Mouse (Mus musculus) kidney, embryonic 14.5 days (tissue): ENCODE data around the gene Cela2a. TPM values are rescaled to one million over a fixed set of nuclear protein-coding genes. Genes with fewer than 3 reads are reported as not detected.
"Not testable (repeated sequence)": the region's sequence is repeated elsewhere in the genome, so short reads cannot be mapped to it uniquely, and the experiment has no call there.

Source experiments
- ATAC-seq: fragments of 200-750 bp; cut with Nextera tagmentation; 2 replicates; pipeline ENCODE4 v1.8.0; 2017; ENCODE audit warnings: moderate number of reproducible peaks, mild to moderate bottlenecking, moderate TSS enrichment, moderate library complexity; ENCODE audit not compliant: low FRiP score, low TSS enrichment
- H3K27ac ChIP-seq: fragments of 300-500 bp; sonication (generic); 2 replicates; pipeline ENCODE4 v1.5.1; 2014; ENCODE audit warnings: low read depth, mild to moderate bottlenecking, low read length, moderate library complexity, mixed read lengths
- H3K27me3 ChIP-seq: fragments of 300-500 bp; sonication (generic); 2 replicates; pipeline ENCODE4 v1.6.1; 2014; ENCODE audit warnings: mild to moderate bottlenecking, low read length; ENCODE audit not compliant: control insufficient read depth, insufficient read depth
- H3K36me3 ChIP-seq: fragments of 300-500 bp; sonication (generic); 2 replicates; pipeline ENCODE4 v1.6.1; 2014; ENCODE audit warnings: low read length, mixed read lengths; ENCODE audit not compliant: control insufficient read depth, insufficient read depth
- H3K4me1 ChIP-seq: fragments of 300-500 bp; sonication (generic); 2 replicates; pipeline ENCODE4 v1.6.1; 2014; ENCODE audit warnings: low read length, mixed read lengths; ENCODE audit not compliant: control insufficient read depth, insufficient read depth
- H3K4me2 ChIP-seq: fragments of 300-500 bp; sonication (generic); replicated peaks from 2 replicates; pipeline ENCODE4 v1.6.1; 2014; ENCODE audit warnings: low read depth, mild to moderate bottlenecking, low read length
- H3K4me3 ChIP-seq: fragments of 300-500 bp; sonication (generic); 2 replicates; pipeline ENCODE4 v1.5.1; 2014; ENCODE audit warnings: mild to moderate bottlenecking, low read length
- H3K9ac ChIP-seq: fragments of 300-500 bp; sonication (generic); 2 replicates; pipeline ENCODE4 v1.6.1; 2014; ENCODE audit warnings: low read depth, mild to moderate bottlenecking, low read length, moderate library complexity
- H3K9me3 ChIP-seq: fragments of 300-500 bp; sonication (generic); 2 replicates; pipeline ENCODE4 v1.6.1; 2016; ENCODE audit warnings: low read length; ENCODE audit not compliant: control insufficient read depth
- whole genome bisulfite sequencing: fragments of 180-500 bp; shearing (Covaris S2); extraction: QIAGEN DNeasy Blood & Tissue Kit; methylation state at CpG from one replicate; pipeline ENCODE4 v1.1.7; 2014; 5-methylcytosine and 5-hydroxymethylcytosine counted together
- polyA plus RNA-seq: library from polyadenylated mRNA; unstranded; fragments of >200 nt; fragmentation: Nextera tagmentation; extraction: Ambion mirVana; gene quantifications from 2 replicates; pipeline ENCODE4 v1.2.1, GENCODE M21; 2014

Gene Cela2a
- polyA plus RNA-seq, 1 experiment from 2014 or later = not detected

- no peak overlapping the region for H3K4me3 ChIP-seq
- no peak for ATAC-seq
- H3K9me3 ChIP-seq = no peaks in the 10 kb centered on the region
- H3K27ac ChIP-seq = no peak overlapping the region
- WGBS = 91% methylated on average over 7 of the region's 7 CpGs
- H3K4me2 ChIP-seq = no peak overlapping the region
- no peak overlapping the region for H3K9ac ChIP-seq
- peaks cover 36% of the 10 kb centered on the region for H3K36me3 ChIP-seq
- H3K4me1 ChIP-seq = no peaks in the 10 kb centered on the region
- H3K27me3 ChIP-seq = no peaks in the 10 kb centered on the region
These were observed 38.5 kb downstream of the Cela2a start for GRCm38 (mm10) chr4:141787462-141787861.

- no peak for ATAC-seq
- H3K36me3 ChIP-seq = peaks cover 40% of the 10 kb centered on the region
- H3K4me2 ChIP-seq = no peak overlapping the region
- no peaks in the 10 kb centered on the region for H3K9me3 ChIP-seq
- 64% methylated on average over 6 of the region's 6 CpGs for WGBS
- H3K9ac ChIP-seq = no peak overlapping the region
- no peaks in the 10 kb centered on the region for H3K4me1 ChIP-seq
- H3K27me3 ChIP-seq = no peaks in the 10 kb centered on the region
- no peak overlapping the region for H3K4me3 ChIP-seq
- no peak overlapping the region for H3K27ac ChIP-seq
These were observed 38.9 kb downstream of the Cela2a start for GRCm38 (mm10) chr4:141787046-141787445.

- Histone ChIP-seq H3K9me3 (no peaks in the 10 kb centered on the region), H3K4me1 (no peaks in the 10 kb centered on the region), H3K4me3 (no peak overlapping the region), H3K9ac (no peak overlapping the region), H3K4me2 (no peak overlapping the region), H3K27me3 (no peaks in the 10 kb centered on the region), H3K27ac (no peak overlapping the region), H3K36me3 (peaks cover 49% of the 10 kb centered on the region)
- no peak for ATAC-seq
- 85% methylated on average over 13 of the region's 13 CpGs for WGBS
These were observed 39.8 kb downstream of the Cela2a start for GRCm38 (mm10) chr4:141786141-141786540.

- no peaks in the 10 kb centered on the region for H3K9me3 ChIP-seq
- H3K4me1 ChIP-seq = no peaks in the 10 kb centered on the region
- H3K9ac ChIP-seq = no peak overlapping the region
- H3K27me3 ChIP-seq = no peaks in the 10 kb centered on the region
- peaks cover 61% of the 10 kb centered on the region for H3K36me3 ChIP-seq
- H3K27ac ChIP-seq = no peak overlapping the region
- no peak overlapping the region for H3K4me3 ChIP-seq
- no peak overlapping the region for H3K4me2 ChIP-seq
- ATAC-seq = no peak
- 69% methylated on average over 5 of the region's 5 CpGs for whole genome bisulfite sequencing
These were observed 41.1 kb downstream of the Cela2a start for GRCm38 (mm10) chr4:141784835-141785234.

- no peak overlapping the region for H3K4me3 ChIP-seq
- WGBS = 89% methylated on average over 8 of the region's 8 CpGs
- H3K9me3 ChIP-seq = no peaks in the 10 kb centered on the region
- ATAC-seq = no peak
- no peak overlapping the region for H3K4me2 ChIP-seq
- no peaks in the 10 kb centered on the region for H3K27me3 ChIP-seq
- no peak overlapping the region for H3K9ac ChIP-seq
- H3K4me1 ChIP-seq = no peaks in the 10 kb centered on the region
- peaks cover 77% of the 10 kb centered on the region for H3K36me3 ChIP-seq
- no peak overlapping the region for H3K27ac ChIP-seq
These were observed 44.6 kb downstream of the Cela2a start for GRCm38 (mm10) chr4:141781201-141781985.

- H3K4me3 ChIP-seq = no peak overlapping the region
- H3K9me3 ChIP-seq = no peaks in the 10 kb centered on the region
- peaks cover 88% of the 10 kb centered on the region for H3K36me3 ChIP-seq
- no peak overlapping the region for H3K9ac ChIP-seq
- H3K27ac ChIP-seq = no peak overlapping the region
- WGBS = 89% methylated on average over 8 of the region's 8 CpGs
- no peaks in the 10 kb centered on the region for H3K27me3 ChIP-seq
- H3K4me2 ChIP-seq = no peak overlapping the region
- no peaks in the 10 kb centered on the region for H3K4me1 ChIP-seq
- ATAC-seq = no peak
These were observed 46.1 kb downstream of the Cela2a start for GRCm38 (mm10) chr4:141779828-141780227.

GRCm38 (mm10) chr4:141773019-141773418 is 52.9 kb downstream of the Cela2a start:
- not testable (repeated sequence) for H3K9me3 ChIP-seq, H3K9ac ChIP-seq, H3K4me2 ChIP-seq, ATAC-seq, H3K4me1 ChIP-seq, H3K27me3 ChIP-seq, H3K4me3 ChIP-seq, H3K27ac ChIP-seq
- WGBS = 86% methylated on average over 4 of the region's 4 CpGs
- H3K36me3 ChIP-seq = peaks cover 74% of the 10 kb centered on the region

- ATAC-seq = no peak
- peaks cover 75% of the 10 kb centered on the region for H3K36me3 ChIP-seq
- H3K9ac ChIP-seq = no peak overlapping the region
- no peak overlapping the region for H3K27ac ChIP-seq
- H3K4me1 ChIP-seq = no peaks in the 10 kb centered on the region
- no peaks in the 10 kb centered on the region for H3K9me3 ChIP-seq
- 94% methylated on average over 8 of the region's 8 CpGs for WGBS
- no peak overlapping the region for H3K4me3 ChIP-seq
- H3K27me3 ChIP-seq = no peaks in the 10 kb centered on the region
- no peak overlapping the region for H3K4me2 ChIP-seq
These were observed 54.1 kb downstream of the Cela2a start for GRCm38 (mm10) chr4:141771823-141772222.

GRCm38 (mm10) chr4:141769501-141770160 is 56.3 kb downstream of the Cela2a start:
- no peaks in the 10 kb centered on the region for H3K9me3 ChIP-seq
- H3K4me2 ChIP-seq = no peak overlapping the region
- no peak overlapping the region for H3K27ac ChIP-seq
- peaks cover 58% of the 10 kb centered on the region for H3K36me3 ChIP-seq
- no peaks in the 10 kb centered on the region for H3K4me1 ChIP-seq
- ATAC-seq = no peak
- WGBS = 95% methylated on average over 8 of the region's 8 CpGs
- no peak overlapping the region for H3K4me3 ChIP-seq
- no peak overlapping the region for H3K9ac ChIP-seq
- no peaks in the 10 kb centered on the region for H3K27me3 ChIP-seq
